Mouse (Mus musculus): Measurements from ENCODE around the gene Stat1.

Stat1 gene

GRCm38 (mm10) chr1:52161151-52161550 lies 41.9 kb downstream of the Stat1 start:
- in situ Hi-C loops (cut with MseI, MboI), result no loop called here

DNA sequence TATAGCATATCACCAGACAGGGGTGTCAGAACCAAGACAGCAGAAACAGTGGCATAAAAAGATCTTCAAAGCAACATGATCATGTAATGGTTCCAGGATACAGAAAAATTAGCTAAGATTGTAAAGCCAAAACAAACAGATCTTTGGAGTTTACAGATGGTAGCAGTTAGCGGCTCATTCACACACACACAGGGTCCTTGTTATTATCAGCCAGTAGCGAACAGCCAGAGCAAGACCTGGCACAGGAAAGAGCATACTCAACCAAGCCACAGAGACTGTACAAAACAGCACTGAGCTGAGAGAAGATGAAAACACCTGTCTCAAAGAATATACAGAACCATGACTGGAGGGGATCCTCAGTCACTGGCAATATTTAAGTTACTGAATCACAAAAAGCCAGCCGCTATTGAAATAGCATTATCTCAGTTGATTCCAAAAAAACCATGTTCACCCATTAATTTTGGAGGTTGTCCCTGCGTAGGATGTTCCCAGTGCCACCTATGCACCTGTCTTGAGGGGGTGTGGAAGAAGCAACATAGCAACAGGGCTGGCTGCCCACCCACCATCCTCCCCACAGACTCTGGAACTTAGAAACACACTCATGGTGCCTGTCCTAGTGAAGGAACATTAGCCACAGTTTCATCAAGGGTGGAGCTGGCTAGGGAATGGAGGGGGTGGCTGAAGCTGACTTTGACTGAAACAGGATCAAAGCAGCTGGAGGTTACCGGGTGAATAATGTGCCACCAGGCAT lies 44.6 kb downstream of the Stat1 start:
- in situ Hi-C loops (cut with MseI, MboI), result no loop called here

DNA sequence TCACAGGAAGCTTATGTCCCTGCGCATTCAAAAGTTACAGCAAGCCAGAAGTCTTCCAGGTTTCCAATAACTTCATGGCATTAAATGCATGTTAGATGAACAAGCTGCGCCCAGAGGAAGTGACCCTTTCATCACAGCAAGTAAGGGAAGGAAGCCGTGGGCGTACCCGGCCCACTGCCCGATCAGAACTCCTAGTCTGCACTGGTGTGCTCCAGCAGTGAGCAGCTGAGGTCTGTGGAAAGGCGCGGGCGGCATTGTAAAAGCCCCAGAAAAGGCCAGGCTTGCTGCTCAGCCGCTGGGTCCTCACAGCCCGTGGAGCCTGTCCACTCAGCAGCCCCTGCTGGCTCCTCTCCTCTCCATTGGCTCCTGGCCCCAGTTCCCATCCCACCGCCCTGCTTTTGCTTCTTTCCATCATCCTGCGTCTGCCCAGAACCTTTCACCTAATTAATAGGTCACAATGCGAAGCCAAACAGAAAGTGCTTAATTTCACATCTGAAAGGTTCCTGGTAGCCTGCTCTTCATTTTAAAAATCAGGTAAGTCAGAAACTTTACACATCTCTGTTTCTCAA lies 47.5 kb downstream of the Stat1 start:
- in situ Hi-C loops (cut with MseI, MboI), result no loop called here

DNA sequence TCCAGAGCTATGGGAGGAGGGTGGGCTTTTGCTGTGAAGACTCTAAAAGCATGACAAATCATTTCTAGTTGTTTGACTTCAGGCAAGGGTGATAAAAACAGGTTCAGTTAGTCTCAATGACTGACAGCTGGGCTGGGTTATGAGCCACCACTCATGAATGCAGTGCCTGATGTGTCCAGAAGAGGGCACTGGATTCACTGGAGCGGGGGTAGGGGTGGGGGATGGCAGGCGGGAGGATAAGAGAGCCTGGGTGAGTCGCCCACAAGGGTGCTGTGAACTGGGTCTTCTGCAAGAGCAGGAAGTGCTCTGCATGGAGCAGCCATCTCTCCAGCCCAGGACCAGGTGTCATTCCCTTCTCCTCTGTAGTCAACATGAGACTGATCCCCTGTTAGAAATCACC lies 50.8 kb downstream of the Stat1 start:
- in situ Hi-C loops (cut with MseI, MboI), result no loop called here

GRCm38 (mm10) chr1:52170747-52171146 lies 51.5 kb downstream of the Stat1 start:
- in situ Hi-C loops (cut with MseI, MboI), result no loop called here

GRCm38 (mm10) chr1:52171271-52171670 lies 52.0 kb downstream of the Stat1 start:
- in situ Hi-C loops (cut with MseI, MboI), result no loop called here

- in situ Hi-C loops (cut with MseI, MboI), result no loop called here
Measured at GRCm38 (mm10) chr1:52175321-52175720, 56.1 kb downstream of the Stat1 start.

GRCm38 (mm10) chr1:52175983-52176382 lies 56.7 kb downstream of the Stat1 start:
- in situ Hi-C loops (cut with MseI, MboI), result no loop called here

DNA sequence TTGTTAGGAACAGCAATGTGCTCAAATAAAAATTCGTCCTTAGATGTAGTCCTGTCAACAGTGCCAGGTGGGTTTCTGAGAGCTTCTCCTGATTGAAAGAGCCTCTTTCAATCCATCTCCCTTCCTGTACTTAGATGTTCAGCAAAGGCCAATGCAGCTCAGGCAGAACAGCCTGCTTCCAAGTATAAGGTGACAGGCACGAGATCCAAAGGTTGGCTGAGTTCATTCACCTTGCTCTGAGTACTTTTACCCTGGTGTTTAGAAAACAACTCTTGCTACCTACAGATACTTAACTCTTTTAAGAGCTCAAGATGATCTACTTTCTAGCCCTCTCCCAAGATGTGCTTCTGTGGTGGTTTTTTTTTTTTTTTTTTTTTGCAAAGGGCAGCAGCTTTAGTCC lies 57.8 kb downstream of the Stat1 start:
- in situ Hi-C loops (cut with MseI, MboI), result no loop called here

DNA sequence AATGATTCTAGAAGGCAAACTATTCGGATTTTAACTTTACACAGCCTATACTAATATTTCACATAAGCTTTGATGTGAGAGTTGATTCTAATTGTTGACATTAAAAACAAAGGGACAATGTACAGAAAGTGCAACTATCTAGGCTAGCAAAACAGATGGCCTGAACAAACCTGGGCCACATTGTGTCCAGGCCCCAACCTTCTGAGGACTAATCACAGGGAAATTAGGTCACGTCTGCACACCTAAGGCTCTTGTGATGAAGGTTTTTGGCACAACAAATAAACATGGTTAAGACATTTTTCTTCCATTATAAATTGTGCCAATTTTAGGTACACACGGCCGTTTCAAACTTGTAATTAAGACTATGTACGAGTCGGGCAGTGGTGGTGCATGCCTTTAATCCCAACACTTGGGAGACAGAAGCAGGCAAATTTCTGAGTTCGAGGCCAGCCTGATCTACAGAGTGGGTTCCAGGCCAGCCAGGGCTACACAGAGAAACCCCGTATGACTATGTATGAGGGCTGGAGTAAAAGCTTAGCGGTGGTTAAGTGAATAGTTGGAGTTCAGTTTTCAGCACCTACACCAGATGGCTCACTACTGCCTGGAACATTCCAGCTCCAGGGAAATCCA lies 60.8 kb downstream of the Stat1 start:
- in situ Hi-C loops (cut with MseI, MboI), result no loop called here

- in situ Hi-C loops (cut with MseI, MboI), result no loop called here
Measured at GRCm38 (mm10) chr1:52181994-52182393, 62.8 kb downstream of the Stat1 start.

GRCm38 (mm10) chr1:52182992-52183391 lies 63.8 kb downstream of the Stat1 start:
- in situ Hi-C loops (cut with MseI, MboI), result no loop called here

Data from mouse trophoblast stem cell (cell line).